Mouse (Mus musculus) embryonic fibroblast, embryonic 13.5 days (primary cell): ENCODE data around the gene Pigv. TPM values are rescaled to one million over a fixed set of nuclear protein-coding genes. Genes with fewer than 3 reads are reported as not detected.

Experiments
- H3K27ac ChIP-seq: 2 replicates; pipeline ENCODE4 v1.5.1; 2012; ENCODE audit warnings: low read length, control low read depth, inconsistent platforms; ENCODE audit not compliant: insufficient read depth
- H3K4me1 ChIP-seq: 2 replicates; pipeline ENCODE4 v1.6.1; 2011; ENCODE audit warnings: low read length; ENCODE audit not compliant: control insufficient read depth, insufficient read depth
- H3K4me3 ChIP-seq: 2 replicates; pipeline ENCODE4 v1.5.1; 2011; ENCODE audit warnings: mild to moderate bottlenecking, control low read depth, low read length; ENCODE audit not compliant: insufficient read depth
- CTCF ChIP-seq: IDR thresholded peaks from 2 replicates; pipeline ENCODE4 v1.5.1; 2011; ENCODE audit warnings: mild to moderate bottlenecking, control low read depth, low read length, moderate library complexity, borderline replicate concordance; ENCODE audit not compliant: insufficient read depth
- POLR2A ChIP-seq: IDR thresholded peaks from 2 replicates; pipeline ENCODE4 v1.6.1; 2011; ENCODE audit warnings: low read depth, mild to moderate bottlenecking, control low read depth, low read length, moderate library complexity
- polyA plus RNA-seq: library from polyadenylated mRNA; stranded (reverse); fragments of >200 nt; gene quantifications from 2 replicates; pipeline ENCODE4 v1.2.4, GENCODE M21; 2011; ENCODE audit warnings: low read depth; ENCODE audit not compliant: missing spikeins, insufficient read length

Pigv gene
- polyA plus RNA-seq: 6.9 and 10.4 TPM in 2 replicates

DNA sequence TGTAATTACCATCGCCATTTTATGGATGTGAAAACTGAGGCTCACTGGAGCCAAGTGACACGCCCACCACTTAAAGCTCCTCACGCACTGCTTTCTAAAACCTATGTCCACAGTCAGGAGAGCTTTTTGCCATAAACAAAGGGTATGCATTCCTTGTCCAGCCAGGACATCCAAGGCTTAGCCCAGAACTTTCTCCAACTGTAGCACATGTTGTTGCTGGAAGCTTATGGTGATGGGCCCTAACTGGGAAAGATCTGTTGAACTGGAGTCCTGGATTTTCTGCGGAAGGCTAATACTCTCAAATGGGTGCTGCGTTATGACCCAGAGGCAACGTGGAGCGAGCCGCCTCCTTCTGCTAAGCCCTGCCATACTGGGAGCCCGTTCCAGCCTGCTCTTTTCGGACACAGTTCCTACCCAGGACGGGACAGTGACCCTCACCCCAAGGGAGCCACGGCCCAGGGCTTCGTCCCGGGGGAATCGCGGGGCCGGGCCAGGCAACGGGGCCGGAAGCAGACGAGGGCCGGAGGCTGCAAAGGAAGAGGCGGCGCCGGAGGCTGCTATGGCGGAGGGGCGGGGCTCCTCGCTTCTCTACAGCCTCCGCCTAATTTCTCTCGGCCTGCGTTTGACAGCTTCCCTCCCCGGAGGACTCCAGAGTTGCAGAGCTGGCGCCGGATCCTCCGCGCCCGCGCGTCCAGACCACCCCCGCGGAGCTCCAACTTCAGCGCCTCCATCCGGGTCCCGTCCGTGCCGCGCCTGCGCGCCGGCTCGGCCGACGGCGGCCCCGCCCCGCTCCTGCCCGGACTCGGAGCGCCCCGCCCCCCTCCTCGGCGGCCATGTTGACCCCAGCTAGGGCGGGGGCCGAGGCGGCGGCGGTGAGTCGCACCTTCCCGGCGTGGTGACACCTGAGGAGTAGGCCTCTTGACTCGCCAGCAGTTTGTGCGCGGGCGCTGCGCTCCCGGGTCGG, at the start of gene Pigv:
TSS of gene Pigv (minus strand) at position 767 of the 964 bp plus-strand sequence.
- peaks cover 7% of the 10 kb centered on the region for H3K4me1 ChIP-seq
- H3K27ac ChIP-seq: peak within 1 kb of the TSS; percentile 99
- peak; percentile 81 for TF ChIP-seq POLR2A
- no peak for TF ChIP-seq CTCF
- H3K4me3 ChIP-seq: peak within 1 kb of the TSS; percentile 94

DNA sequence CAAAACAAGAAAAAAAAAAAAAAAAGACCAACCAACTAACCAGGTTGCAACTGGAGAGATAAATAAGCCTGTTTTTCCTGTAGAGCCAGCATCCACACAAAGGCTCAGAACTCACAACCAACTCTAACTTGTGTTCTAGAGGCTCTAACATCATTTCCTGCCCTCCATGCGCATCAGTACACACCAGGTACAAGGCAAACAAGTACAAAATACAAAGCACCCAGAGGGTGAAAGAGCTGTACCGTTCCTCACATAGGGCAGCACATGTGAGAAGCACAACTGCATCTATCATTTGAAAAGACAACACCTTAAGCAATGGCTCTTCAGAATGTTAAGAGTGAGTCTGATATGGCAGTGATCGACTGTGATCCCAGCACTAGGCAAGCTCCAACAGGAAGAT, 47.3 kb upstream of the Pigv start:
- TF ChIP-seq POLR2A (no peak), CTCF (no peak)
- Histone ChIP-seq H3K4me3 (no peak overlapping the region), H3K4me1 (no peaks in the 10 kb centered on the region), H3K27ac (no peak overlapping the region)

DNA sequence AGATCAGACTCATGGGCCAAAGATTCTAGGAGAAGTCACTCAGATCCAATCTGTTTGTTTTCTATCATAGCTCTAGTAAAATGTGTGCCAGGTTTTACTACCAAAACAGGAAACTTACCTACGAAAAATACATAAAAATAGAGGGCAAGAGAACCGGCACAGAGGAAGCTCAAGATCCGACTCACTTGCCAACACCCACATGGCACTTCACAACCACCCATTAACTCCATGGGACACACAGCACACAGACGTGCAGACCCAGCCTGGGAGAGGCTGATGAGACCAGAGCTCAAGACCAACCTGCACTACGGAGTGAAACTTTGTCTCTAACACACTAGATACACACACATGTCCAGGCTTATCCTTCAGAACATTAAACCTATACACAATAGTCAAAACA, 40.3 kb upstream of the Pigv start:
- Histone ChIP-seq H3K4me3 (no peak overlapping the region), H3K4me1 (peaks cover 4% of the 10 kb centered on the region; the same call in 1 of the 2 replicates), H3K27ac (no peak overlapping the region)
- TF ChIP-seq POLR2A (no peak), CTCF (no peak)

DNA sequence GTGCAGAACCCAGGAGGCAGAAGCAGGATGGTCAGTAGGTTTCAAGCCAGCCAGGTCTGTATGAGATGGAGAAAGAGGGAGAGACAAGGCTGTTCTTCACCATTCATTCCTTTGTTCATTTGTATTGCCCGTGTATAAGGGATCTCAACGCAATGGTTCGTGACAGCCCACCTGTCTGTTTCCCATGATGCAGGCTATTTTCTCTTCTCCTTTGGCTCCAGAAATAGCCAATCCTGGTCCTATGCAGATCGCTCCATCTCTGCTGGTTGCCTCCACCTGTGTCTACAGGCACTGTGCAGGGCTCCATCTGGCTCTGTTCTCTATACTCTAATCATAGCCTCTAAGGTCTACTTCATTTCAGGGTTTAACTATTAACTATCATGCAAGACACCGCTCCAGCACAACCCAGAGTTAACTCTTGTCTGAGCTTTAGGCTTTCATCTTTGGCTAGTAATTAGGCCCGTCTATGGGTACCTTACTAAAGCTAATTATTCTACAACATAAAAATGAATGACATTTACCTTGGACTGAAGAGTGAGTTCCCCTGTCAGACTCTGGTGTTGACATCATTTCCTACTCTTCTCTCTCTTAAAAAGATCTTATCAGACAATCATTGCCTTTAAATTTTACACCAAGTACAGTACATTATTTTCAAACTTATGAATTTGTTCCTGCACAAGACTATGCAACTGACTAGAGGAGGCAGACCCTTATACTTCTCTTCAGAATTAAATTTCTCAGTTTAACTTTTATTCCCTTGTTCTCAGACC, 39.0 kb upstream of the Pigv start:
- Histone ChIP-seq H3K4me3 (no peak overlapping the region), H3K4me1 (peaks cover 15% of the 10 kb centered on the region), H3K27ac (no peak overlapping the region)
- TF ChIP-seq POLR2A (no peak), CTCF (no peak)

DNA sequence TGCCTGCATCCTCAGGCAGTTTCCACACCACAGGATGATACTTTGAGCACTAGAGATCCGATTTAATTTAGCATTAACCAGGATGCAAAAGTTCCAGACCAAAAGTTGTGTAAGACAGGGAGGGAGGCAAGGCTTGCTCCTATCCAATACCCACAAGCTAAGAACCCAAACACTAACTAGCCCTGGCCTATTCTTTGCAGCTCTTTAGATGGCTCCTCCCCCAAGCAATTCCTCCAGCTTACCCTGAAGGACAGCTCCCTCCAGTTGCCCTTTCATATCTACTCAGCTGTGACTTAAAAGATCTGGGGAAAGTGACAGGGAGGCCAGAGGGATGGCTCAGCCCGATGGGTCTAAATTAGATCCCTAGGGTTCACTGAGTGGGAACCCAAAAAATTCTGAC, 36.9 kb upstream of the Pigv start:
- H3K4me1 ChIP-seq: peaks cover 21% of the 10 kb centered on the region
- no peak overlapping the region for H3K27ac ChIP-seq
- TF ChIP-seq POLR2A (no peak), CTCF (no peak)
- no peak overlapping the region for H3K4me3 ChIP-seq

DNA sequence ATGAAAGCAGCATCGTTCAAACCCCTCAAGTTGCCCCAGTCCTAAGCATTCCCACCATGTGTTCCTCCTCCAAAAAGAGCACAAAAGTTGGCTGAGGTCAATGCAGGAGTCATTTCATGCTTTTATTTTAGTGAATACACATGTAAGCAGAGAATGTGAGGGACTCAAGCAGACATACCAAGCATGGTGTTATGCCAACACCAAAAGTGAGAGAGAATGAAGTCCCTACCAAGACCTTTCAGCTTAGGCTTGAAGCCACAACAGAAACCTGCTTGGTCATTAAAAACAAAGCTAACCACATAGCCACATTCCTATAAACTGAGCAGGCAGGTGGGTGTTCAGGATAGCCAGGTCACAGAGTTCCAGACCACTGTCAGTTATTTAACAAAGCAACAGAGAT, 35.0 kb upstream of the Pigv start:
- H3K27ac ChIP-seq: peak overlapping the region; percentile 67
- TF ChIP-seq CTCF (no peak), POLR2A (no peak)
- peaks cover 21% of the 10 kb centered on the region for H3K4me1 ChIP-seq
- H3K4me3 ChIP-seq: no peak overlapping the region

DNA sequence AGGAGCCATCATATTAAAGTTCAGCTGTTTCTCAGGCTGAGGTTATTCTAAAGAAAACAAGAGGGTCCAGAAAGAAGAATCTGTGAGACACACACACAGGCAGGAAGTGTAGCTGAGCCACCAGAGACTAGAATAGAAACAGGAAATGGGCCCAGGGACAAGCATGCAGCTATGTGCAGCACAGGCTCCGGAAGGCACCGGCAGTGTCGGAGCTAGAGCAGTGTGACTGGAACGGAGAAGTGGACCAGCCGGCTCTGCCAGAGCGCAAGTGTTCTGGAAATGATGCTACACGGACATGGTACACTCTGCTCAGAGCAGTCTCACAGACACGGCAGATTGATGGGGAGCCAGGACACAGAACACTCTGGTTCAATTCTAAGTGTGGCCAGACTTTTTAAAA, 34.5 kb upstream of the Pigv start:
- H3K4me1 ChIP-seq: peaks cover 21% of the 10 kb centered on the region
- TF ChIP-seq POLR2A: no peak; the same call in 1 of the 2 replicates
- TF ChIP-seq CTCF: no peak
- H3K4me3 ChIP-seq: no peak overlapping the region
- H3K27ac ChIP-seq: peak overlapping the region; percentile 67

GRCm38 (mm10) chr4:133705062-133705461, 32.6 kb upstream of the Pigv start:
- no peak for TF ChIP-seq CTCF
- Histone ChIP-seq H3K4me1 (peaks cover 21% of the 10 kb centered on the region), H3K4me3 (no peak overlapping the region), H3K27ac (no peak overlapping the region)

DNA sequence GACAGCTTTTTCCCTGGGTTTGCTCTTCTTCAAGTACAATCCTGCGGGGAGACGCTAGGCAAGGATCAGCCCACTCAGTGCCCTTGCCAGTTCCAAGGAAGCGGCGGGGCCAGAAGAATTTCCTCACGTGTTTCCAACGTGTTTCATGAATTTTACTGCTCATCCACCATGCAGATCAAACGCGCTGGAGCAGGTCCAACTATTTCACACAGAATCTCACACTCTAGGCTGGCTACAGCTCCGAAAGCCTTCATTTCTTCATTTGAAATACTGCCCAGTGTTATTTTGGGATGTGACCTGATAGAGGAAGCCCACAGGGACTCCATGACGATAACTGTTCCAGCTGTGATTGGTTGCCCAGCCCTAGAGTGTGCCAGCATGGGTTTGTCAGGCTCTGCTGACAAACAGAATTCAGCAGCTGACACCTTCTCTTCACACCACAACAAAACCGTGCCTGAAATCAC, 28.5 kb upstream of the Pigv start:
- no peak for TF ChIP-seq POLR2A
- no peak for TF ChIP-seq CTCF
- no peak overlapping the region for H3K4me3 ChIP-seq
- no peak overlapping the region for H3K27ac ChIP-seq
- peaks cover under 1% of the 10 kb centered on the region; the same call in 1 of the 2 replicates for H3K4me1 ChIP-seq

DNA sequence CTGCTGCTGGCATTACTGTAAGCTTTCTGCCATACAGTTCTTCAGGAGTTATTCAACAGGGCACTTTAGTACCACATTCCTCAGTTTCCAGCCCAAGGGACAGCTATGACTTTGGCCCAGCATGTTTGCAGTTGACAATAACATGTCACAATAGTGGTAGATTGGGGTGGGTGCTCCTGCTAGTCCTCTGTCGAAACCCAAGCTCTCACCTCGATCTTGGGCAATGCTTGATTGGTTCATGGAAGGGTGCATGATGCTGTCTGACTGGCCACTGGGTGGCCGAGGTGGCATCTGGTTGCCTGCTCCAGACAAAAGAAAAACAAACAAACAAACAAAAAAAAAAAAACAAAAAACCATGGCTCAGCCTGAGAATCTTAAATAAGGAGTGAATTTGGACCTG, 22.9 kb upstream of the Pigv start:
- Histone ChIP-seq H3K27ac (no peak overlapping the region), H3K4me1 (peaks cover 7% of the 10 kb centered on the region; the same call in 1 of the 2 replicates), H3K4me3 (no peak overlapping the region)
- no peak for TF ChIP-seq CTCF
- no peak for TF ChIP-seq POLR2A
